Mouse (Mus musculus) stomach, postnatal 0 days (tissue): ENCODE results near the gene Eng. TPM values are rescaled to one million over a fixed set of nuclear protein-coding genes. Genes with fewer than 3 reads are reported as not detected.

Experiments
- ATAC-seq: fragments of 200-750 bp; cut with Nextera tagmentation; 2 replicates; pipeline ENCODE4 v1.8.0; 2017; ENCODE audit not compliant: low FRiP score, low TSS enrichment
- DNase-seq: peaks from one replicate; pipeline ENCODE4 v3.0.0-alpha.2; 2016; ENCODE audit warnings: low spot score
- H3K27ac ChIP-seq: fragments of 300-500 bp; sonication (generic); replicated peaks from 2 replicates; pipeline ENCODE4 v1.5.1; 2014; ENCODE audit warnings: mild to moderate bottlenecking, control low read depth
- H3K27me3 ChIP-seq: fragments of 300-500 bp; sonication (generic); 2 replicates; pipeline ENCODE4 v1.6.1; 2014; ENCODE audit warnings: low read length; ENCODE audit not compliant: control insufficient read depth, insufficient read depth
- H3K36me3 ChIP-seq: fragments of 300-500 bp; sonication (generic); 2 replicates; pipeline ENCODE4 v1.6.1; 2014; ENCODE audit warnings: low read length, mixed read lengths; ENCODE audit not compliant: control insufficient read depth, insufficient read depth
- H3K4me1 ChIP-seq: fragments of 300-500 bp; sonication (generic); replicated peaks from 2 replicates; pipeline ENCODE4 v1.6.1; 2014; ENCODE audit warnings: antibody characterized with exemption; ENCODE audit not compliant: control insufficient read depth, insufficient read depth
- H3K4me2 ChIP-seq: fragments of 300-500 bp; sonication (generic); replicated peaks from 2 replicates; pipeline ENCODE4 v1.6.1; 2014; ENCODE audit warnings: low read depth, mild to moderate bottlenecking, control low read depth, moderate library complexity
- H3K4me3 ChIP-seq: fragments of 300-500 bp; sonication (generic); 2 replicates; pipeline ENCODE4 v1.5.1; 2014; ENCODE audit warnings: low read depth, low read length, control low read depth
- H3K9ac ChIP-seq: fragments of 300-500 bp; sonication (generic); 2 replicates; pipeline ENCODE4 v1.6.1; 2014; ENCODE audit warnings: mild to moderate bottlenecking, low read length, control low read depth, mixed read lengths
- H3K9me3 ChIP-seq: fragments of 300-500 bp; sonication (generic); 2 replicates; pipeline ENCODE4 v1.6.1; 2016; ENCODE audit warnings: low read length; ENCODE audit not compliant: control insufficient read depth
- CTCF ChIP-seq: IDR thresholded peaks from 2 replicates; pipeline ENCODE4 v1.5.1; 2016; ENCODE audit warnings: antibody characterized with exemption, low read depth, mild to moderate bottlenecking, moderate library complexity
- EP300 ChIP-seq: optimal IDR thresholded peaks from 2 replicates; pipeline ENCODE3; 2016; ENCODE audit warnings: antibody characterized with exemption
- WGBS: fragments of 180-500 bp; shearing (Covaris S2); extraction: QIAGEN DNeasy Blood & Tissue Kit; methylation state at CpG from one replicate; pipeline ENCODE4 v1.1.7; 2014; 5-methylcytosine and 5-hydroxymethylcytosine counted together
- polyA plus RNA-seq: library from polyadenylated mRNA; unstranded; fragments of >200 nt; fragmentation: Nextera tagmentation; extraction: Ambion mirVana; gene quantifications from 2 replicates; pipeline ENCODE4 v1.2.1, GENCODE M21; 2015

Eng gene
- polyA plus RNA-seq, 1 experiment from 2014 or later = 23.0 TPM

DNA sequence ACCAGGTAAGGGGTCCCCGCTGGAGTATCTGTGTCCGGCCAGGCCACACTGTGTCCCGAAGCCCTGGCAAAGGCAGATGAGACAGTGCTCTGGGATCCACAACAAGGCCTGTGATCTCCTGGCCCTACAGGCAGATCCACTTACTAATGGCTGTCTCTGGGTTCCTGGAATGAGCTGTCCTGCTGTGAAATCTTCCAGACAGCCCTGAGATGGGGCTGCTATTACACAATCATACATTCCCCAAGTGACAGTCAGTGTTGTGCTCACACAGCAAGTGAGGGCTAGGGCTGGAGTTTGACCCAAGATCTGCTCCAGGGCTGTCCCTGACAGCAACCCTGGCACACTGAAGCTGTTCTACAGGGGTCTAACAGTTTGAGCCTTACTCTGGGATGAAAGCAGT, 39.4 kb downstream of the Eng start:
- Histone ChIP-seq H3K4me1 (no peaks in the 10 kb centered on the region), H3K27ac (no peak overlapping the region), H3K4me2 (no peak overlapping the region), H3K4me3 (no peak overlapping the region), H3K36me3 (peaks cover 31% of the 10 kb centered on the region), H3K9me3 (no peaks in the 10 kb centered on the region), H3K9ac (0 out of 2 replicates have a peak overlapping the region, but pooled peaks have one; percentile 13), H3K27me3 (no peaks in the 10 kb centered on the region)
- DNase-seq (no peak), ATAC-seq (peak; percentile 10; the same call in 1 of the 2 replicates)
- TF ChIP-seq CTCF (no peak), EP300 (no peak)
- 90% methylated on average over 3 of the region's 3 CpGs for WGBS

DNA sequence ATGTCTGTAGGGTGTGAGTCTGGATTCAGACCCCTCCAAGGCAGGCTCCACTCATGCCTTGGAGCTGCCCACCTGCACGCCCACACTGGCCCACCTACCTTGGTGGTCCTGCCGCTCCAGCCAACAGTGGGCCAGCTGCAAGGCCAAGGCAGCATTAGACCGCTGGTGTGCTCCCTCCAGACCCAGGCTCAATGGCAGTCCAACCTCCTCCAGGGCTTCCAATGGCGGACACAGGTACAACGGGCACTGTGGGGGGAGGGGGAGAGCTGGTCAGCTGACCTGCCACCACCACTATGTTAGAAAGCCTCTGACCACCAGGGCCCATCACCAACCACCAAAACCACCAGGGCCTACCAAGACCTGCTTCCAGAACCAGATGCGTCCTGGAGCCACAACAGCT, 40.2 kb downstream of the Eng start:
- DNase-seq (no peak), ATAC-seq (no peak)
- Histone ChIP-seq H3K36me3 (peaks cover 31% of the 10 kb centered on the region), H3K9ac (no peak overlapping the region), H3K4me1 (no peaks in the 10 kb centered on the region), H3K4me2 (no peak overlapping the region), H3K27ac (no peak overlapping the region), H3K27me3 (no peaks in the 10 kb centered on the region), H3K4me3 (no peak overlapping the region), H3K9me3 (no peaks in the 10 kb centered on the region)
- TF ChIP-seq EP300 (no peak), CTCF (no peak)
- 95% methylated on average over 5 of the region's 6 CpGs for WGBS

DNA sequence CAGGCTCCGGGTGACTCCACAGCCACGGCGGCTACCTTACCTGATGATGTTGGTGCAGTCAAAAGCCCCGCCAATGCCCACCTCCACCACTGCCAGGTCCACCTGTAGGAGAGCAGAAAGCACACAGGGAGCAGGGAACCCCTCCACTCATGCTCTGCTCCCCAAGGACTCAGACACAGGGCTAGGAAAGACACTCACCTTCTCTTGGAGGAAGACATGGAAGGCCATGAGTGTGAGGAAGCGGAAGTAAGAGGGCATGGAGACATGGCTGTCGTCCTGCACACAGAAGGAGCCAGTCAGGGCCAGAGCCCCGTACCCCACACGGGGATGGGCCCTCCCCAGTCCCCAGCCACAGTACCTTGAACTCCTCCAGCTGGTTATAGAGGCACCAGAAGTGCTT, 41.2 kb downstream of the Eng start:
- H3K4me3 ChIP-seq = no peak overlapping the region
- no peak overlapping the region for H3K27ac ChIP-seq
- ATAC-seq (no peak), DNase-seq (no peak)
- peaks cover 2% of the 10 kb centered on the region for H3K4me1 ChIP-seq
- no peak overlapping the region for H3K4me2 ChIP-seq
- peaks cover 31% of the 10 kb centered on the region for H3K36me3 ChIP-seq
- TF ChIP-seq EP300 (no peak), CTCF (no peak)
- WGBS = 92% methylated on average over 8 of the region's 8 CpGs
- H3K9ac ChIP-seq = no peak overlapping the region
- no peaks in the 10 kb centered on the region for H3K9me3 ChIP-seq
- no peaks in the 10 kb centered on the region for H3K27me3 ChIP-seq

DNA sequence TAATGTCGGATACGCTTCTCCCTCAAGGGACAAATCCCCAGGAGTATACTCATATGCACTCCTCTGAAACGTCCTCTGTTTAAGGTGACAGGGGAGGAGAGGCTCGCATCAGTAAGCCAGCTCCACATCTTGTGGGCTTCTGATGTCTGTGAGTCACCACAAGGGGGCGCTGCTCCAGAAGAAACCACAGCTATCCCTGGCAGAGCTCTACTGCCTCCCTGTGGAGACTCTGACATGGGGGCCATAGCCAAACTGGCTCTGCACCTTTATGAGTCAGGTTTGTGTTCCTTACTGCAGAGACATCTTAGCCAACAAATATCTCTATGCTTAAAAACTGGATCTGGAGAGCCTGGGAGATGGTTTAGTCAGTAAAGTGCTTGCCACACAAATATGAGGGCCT, 43.0 kb downstream of the Eng start:
- WGBS = 22% methylated on average over 5 of the region's 5 CpGs
- DNase-seq = peak; percentile 92
- Histone ChIP-seq H3K9me3 (no peaks in the 10 kb centered on the region), H3K9ac (no peak overlapping the region), H3K4me1 (peaks cover 4% of the 10 kb centered on the region), H3K27me3 (no peaks in the 10 kb centered on the region), H3K4me3 (no peak overlapping the region), H3K36me3 (peaks cover 18% of the 10 kb centered on the region), H3K4me2 (no peak overlapping the region), H3K27ac (no peak overlapping the region)
- peak; percentile 100 for TF ChIP-seq CTCF
- no peak for TF ChIP-seq EP300
- peak; percentile 43; the same call in 1 of the 2 replicates for ATAC-seq

DNA sequence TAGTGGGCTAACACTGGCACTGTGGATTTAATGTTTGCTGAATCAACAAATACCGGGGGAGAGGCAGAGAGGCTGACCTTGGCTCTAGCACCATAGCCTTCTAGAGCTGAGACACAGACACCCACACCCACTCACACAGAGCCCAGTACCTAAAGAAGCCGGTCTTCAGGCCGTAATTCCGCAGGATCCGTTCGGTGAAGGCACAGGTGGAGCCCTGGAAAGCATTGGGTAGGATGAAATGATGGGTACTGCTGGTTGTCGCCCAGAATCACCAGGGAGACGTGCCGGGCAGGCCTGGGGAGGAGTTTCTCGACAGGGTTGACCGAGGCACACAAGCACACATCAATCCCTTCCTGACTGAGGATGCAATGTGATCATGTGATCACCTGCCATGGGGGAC, 44.6 kb downstream of the Eng start:
- no peaks in the 10 kb centered on the region for H3K27me3 ChIP-seq
- TF ChIP-seq EP300 = no peak
- no peak for TF ChIP-seq CTCF
- ATAC-seq (no peak), DNase-seq (no peak)
- no peak overlapping the region for H3K27ac ChIP-seq
- H3K4me2 ChIP-seq = no peak overlapping the region
- H3K4me1 ChIP-seq = peaks cover 4% of the 10 kb centered on the region
- H3K36me3 ChIP-seq = peaks cover 12% of the 10 kb centered on the region
- H3K9me3 ChIP-seq = no peaks in the 10 kb centered on the region
- H3K9ac ChIP-seq = no peak overlapping the region
- 61% methylated on average over 11 of the region's 11 CpGs for WGBS
- no peak overlapping the region for H3K4me3 ChIP-seq

DNA sequence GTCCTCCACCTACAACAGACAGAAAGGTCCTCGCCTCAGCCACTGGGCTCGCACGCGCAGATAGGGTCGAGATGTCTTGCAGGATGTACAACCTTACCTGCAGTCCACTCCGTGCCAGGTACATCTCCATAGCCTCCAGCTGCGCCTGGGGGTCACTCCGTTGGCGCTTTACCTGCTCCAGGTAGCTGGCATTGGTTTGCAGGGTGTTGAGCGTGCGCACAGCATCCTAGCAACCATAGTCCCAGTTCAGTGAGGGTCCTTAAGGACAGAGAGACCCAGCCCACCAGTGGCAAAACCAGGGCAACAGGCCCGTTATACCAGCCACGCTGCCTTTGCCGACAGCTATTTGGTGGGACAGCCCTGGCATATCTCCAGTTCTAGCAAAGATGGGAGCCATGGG, 46.1 kb downstream of the Eng start:
- Histone ChIP-seq H3K36me3 (peaks cover 4% of the 10 kb centered on the region; the same call in 1 of the 2 replicates), H3K4me3 (no peak overlapping the region)

More for the DNA sequence above, 46.1 kb downstream of the Eng start:
- DNase-seq (no peak), ATAC-seq (no peak)
- Histone ChIP-seq H3K27me3 (no peaks in the 10 kb centered on the region), H3K4me2 (peak overlapping the region; percentile 95; the same call in 1 of the 2 replicates), H3K27ac (no peak overlapping the region), H3K4me1 (peaks cover 4% of the 10 kb centered on the region), H3K9me3 (no peaks in the 10 kb centered on the region), H3K9ac (no peak overlapping the region)
- WGBS = 89% methylated on average over 14 of the region's 14 CpGs
- TF ChIP-seq CTCF (no peak), EP300 (no peak)
